Mouse (Mus musculus): Measurements from ENCODE around the gene Rprd1b. TPM values are rescaled to one million over a fixed set of nuclear protein-coding genes. Genes with fewer than 3 reads are reported as not detected.
A peak's percentile ranks its signal among the peaks of the same experiment; 100 is the strongest.

Rprd1b gene
- polyA plus RNA-seq, 1 experiment from 2014 or later, result 50.9 TPM

DNA sequence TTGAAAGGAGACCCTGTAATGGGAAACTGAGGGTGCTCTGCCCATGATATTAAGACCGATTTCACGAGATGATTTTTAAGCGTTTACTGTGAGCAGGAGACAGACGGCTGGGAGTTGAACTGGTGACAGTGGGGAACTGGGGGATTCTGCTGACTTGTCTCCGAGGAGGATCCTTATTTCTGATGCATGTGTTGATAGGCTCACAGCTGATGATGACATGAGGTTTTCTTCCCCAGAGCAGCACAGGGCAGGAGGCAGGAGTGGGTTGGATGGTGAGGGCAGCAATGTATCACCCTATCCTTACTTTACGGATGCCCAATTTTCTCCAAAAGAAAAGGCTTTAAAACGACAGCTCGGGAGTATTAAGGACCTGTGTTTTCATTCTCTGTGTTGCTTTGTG, 116.0 kb downstream of the Rprd1b start:
- peaks cover 31% of the 10 kb centered on the region for H3K4me1 ChIP-seq (ENCODE audit: insufficient read depth)
- ATAC-seq (ENCODE audit: insufficient read depth), result no peak
- peak overlapping the region; percentile 79 for H3K4me2 ChIP-seq
- no peaks in the 10 kb centered on the region for H3K9me3 ChIP-seq (ENCODE audit: low read depth, low read length)
- H3K9ac ChIP-seq, result no peak overlapping the region
- 48% methylated on average over 8 of the region's 8 CpGs for WGBS
- no peak for TF ChIP-seq CTCF (IDR thresholded peaks at IDR 0.05; ENCODE audit: low read depth)
- H3K27me3 ChIP-seq (ENCODE audit: insufficient read depth, low read length), result no peaks in the 10 kb centered on the region
- no peak overlapping the region for H3K4me3 ChIP-seq (ENCODE audit: low read depth, low read length)
- H3K27ac ChIP-seq (ENCODE audit: low read depth), result 0 out of 2 replicates have a peak overlapping the region, but pooled peaks have one; percentile 21
- no peak for DNase-seq
- H3K36me3 ChIP-seq (ENCODE audit: insufficient read depth), result peaks cover 14% of the 10 kb centered on the region; the same call in 1 of the 2 replicates

- no peaks in the 10 kb centered on the region for H3K27me3 ChIP-seq (ENCODE audit: insufficient read depth, low read length)
- peaks cover 25% of the 10 kb centered on the region for H3K4me1 ChIP-seq (ENCODE audit: insufficient read depth)
- H3K36me3 ChIP-seq (ENCODE audit: insufficient read depth), result peaks cover 14% of the 10 kb centered on the region; the same call in 1 of the 2 replicates
- WGBS, result 71% methylated on average over 6 of the region's 6 CpGs
- peak overlapping the region; percentile 79 for H3K4me2 ChIP-seq
- H3K4me3 ChIP-seq (ENCODE audit: low read depth, low read length), result peak overlapping the region; percentile 49
- TF ChIP-seq CTCF (IDR thresholded peaks at IDR 0.05; ENCODE audit: low read depth), result no peak
- peak overlapping the region; percentile 1; the same call in 1 of the 2 replicates for H3K27ac ChIP-seq (ENCODE audit: low read depth)
- no peak for DNase-seq
- ATAC-seq (ENCODE audit: insufficient read depth), result no peak
- H3K9ac ChIP-seq, result peak overlapping the region; percentile 63
- no peaks in the 10 kb centered on the region for H3K9me3 ChIP-seq (ENCODE audit: low read depth, low read length)
These were observed 116.6 kb downstream of the Rprd1b start for GRCm38 (mm10) chr2:158144750-158145527.

DNA sequence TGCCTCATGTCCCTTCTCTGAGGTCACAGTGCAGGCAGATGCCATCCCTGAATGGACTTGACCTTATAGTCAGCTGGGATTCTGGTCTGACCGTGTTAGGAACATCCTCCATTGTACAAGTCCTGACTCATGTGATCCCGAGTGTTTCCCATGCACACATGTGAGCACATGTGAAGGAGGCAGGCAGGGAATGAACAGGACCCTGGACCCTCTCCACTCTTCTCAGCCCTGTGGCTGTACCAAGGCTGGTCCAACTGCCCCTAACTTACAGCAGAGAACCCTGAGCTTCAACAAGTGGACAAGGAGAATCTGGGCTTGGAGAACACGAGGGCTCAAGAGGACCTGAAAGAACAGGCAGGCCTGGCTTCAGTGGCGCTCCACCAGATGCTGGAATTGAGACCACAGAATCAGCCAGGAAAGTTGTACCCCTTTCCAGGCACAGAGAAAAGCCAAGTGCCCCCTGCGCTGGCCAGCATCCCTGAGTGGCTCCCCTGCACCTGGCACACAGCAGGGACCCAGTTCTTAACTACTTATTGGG, 117.3 kb downstream of the Rprd1b start:
- Histone ChIP-seq H3K4me1 (ENCODE audit: insufficient read depth) (peaks cover 20% of the 10 kb centered on the region), H3K9me3 (ENCODE audit: low read depth, low read length) (no peaks in the 10 kb centered on the region), H3K27me3 (ENCODE audit: insufficient read depth, low read length) (no peaks in the 10 kb centered on the region), H3K9ac (peak overlapping the region; percentile 63), H3K4me2 (peak overlapping the region; percentile 79), H3K27ac (ENCODE audit: low read depth) (peak overlapping the region; percentile 14; the same call in 1 of the 2 replicates), H3K36me3 (ENCODE audit: insufficient read depth) (peaks cover 14% of the 10 kb centered on the region; the same call in 1 of the 2 replicates), H3K4me3 (ENCODE audit: low read depth, low read length) (peak overlapping the region; percentile 49)
- ATAC-seq (ENCODE audit: insufficient read depth) (peak; percentile 10; the same call in 1 of the 2 replicates), DNase-seq (no peak)
- WGBS, result 60% methylated on average over 5 of the region's 5 CpGs
- no peak for TF ChIP-seq CTCF (IDR thresholded peaks at IDR 0.05; ENCODE audit: low read depth)

GRCm38 (mm10) chr2:158146223-158146622, 117.9 kb downstream of the Rprd1b start, which contains the start of gene Tgm2:
Gene Tgm2, minus strand, starts transcription at chr2:158146436.
- H3K36me3 ChIP-seq (ENCODE audit: insufficient read depth), result peaks cover 12% of the 10 kb centered on the region; the same call in 1 of the 2 replicates
- peaks cover 16% of the 10 kb centered on the region for H3K4me1 ChIP-seq (ENCODE audit: insufficient read depth)
- no peaks in the 10 kb centered on the region for H3K27me3 ChIP-seq (ENCODE audit: insufficient read depth, low read length)
- peak within 1 kb of the TSS; percentile 63 for H3K9ac ChIP-seq
- peak; percentile 76 for ATAC-seq (ENCODE audit: insufficient read depth)
- peak; percentile 74 for TF ChIP-seq CTCF (IDR thresholded peaks at IDR 0.05; ENCODE audit: low read depth)
- H3K9me3 ChIP-seq (ENCODE audit: low read depth, low read length), result no peaks in the 10 kb centered on the region
- peak within 1 kb of the TSS; percentile 14; the same call in 1 of the 2 replicates for H3K27ac ChIP-seq (ENCODE audit: low read depth)
- peak within 1 kb of the TSS; percentile 49 for H3K4me3 ChIP-seq (ENCODE audit: low read depth, low read length)
- peak within 1 kb of the TSS; percentile 79 for H3K4me2 ChIP-seq
- 2% methylated on average over 19 of the region's 33 CpGs for WGBS
- peak; percentile 93 for DNase-seq

GRCm38 (mm10) chr2:158146971-158147370, 118.7 kb downstream of the Rprd1b start:
- DNase-seq (no peak), ATAC-seq (ENCODE audit: insufficient read depth) (no peak)
- Histone ChIP-seq H3K9me3 (ENCODE audit: low read depth, low read length) (no peaks in the 10 kb centered on the region), H3K27me3 (ENCODE audit: insufficient read depth, low read length) (no peaks in the 10 kb centered on the region), H3K27ac (ENCODE audit: low read depth) (no peak overlapping the region), H3K4me2 (no peak overlapping the region), H3K36me3 (ENCODE audit: insufficient read depth) (peaks cover 8% of the 10 kb centered on the region; the same call in 1 of the 2 replicates), H3K4me3 (ENCODE audit: low read depth, low read length) (no peak overlapping the region), H3K4me1 (ENCODE audit: insufficient read depth) (peaks cover 16% of the 10 kb centered on the region), H3K9ac (no peak overlapping the region)
- no peak for TF ChIP-seq CTCF (IDR thresholded peaks at IDR 0.05; ENCODE audit: low read depth)
- 93% methylated on average over 8 of the region's 8 CpGs for WGBS

DNA sequence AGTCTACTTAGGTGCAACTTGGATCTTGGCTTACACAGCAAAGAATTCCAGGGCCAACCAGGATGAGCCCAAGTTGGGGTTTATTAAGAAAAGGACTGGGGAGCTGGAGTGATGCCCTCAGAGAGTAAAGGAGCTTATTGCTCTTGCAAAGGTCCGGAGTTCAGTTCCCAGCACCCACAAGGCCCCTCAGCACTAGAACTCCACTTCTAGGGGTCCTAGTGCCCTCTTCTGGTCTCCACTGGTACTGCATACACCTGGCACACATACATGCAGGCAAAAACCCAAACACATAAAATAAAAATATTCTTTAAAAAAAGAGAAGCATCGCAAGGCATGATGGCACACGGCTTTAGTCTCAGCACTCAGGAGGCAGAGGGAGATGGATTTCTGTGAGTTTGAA, 122.8 kb downstream of the Rprd1b start:
- H3K9me3 ChIP-seq (ENCODE audit: low read depth, low read length), result no peaks in the 10 kb centered on the region
- TF ChIP-seq CTCF (IDR thresholded peaks at IDR 0.05; ENCODE audit: low read depth), result peak; percentile 52
- H3K27ac ChIP-seq (ENCODE audit: low read depth), result no peak overlapping the region
- no peaks in the 10 kb centered on the region for H3K27me3 ChIP-seq (ENCODE audit: insufficient read depth, low read length)
- DNase-seq, result no peak
- H3K9ac ChIP-seq, result no peak overlapping the region
- H3K4me2 ChIP-seq, result no peak overlapping the region
- no peaks in the 10 kb centered on the region for H3K36me3 ChIP-seq (ENCODE audit: insufficient read depth)
- ATAC-seq (ENCODE audit: insufficient read depth), result no peak
- 96% methylated on average over 3 of the region's 3 CpGs for WGBS
- no peak overlapping the region for H3K4me3 ChIP-seq (ENCODE audit: low read depth, low read length)
- peaks cover 16% of the 10 kb centered on the region for H3K4me1 ChIP-seq (ENCODE audit: insufficient read depth)
